Comparison of ENCODE assay signal across 21 mouse cellular contexts in the genomic region with DNA sequence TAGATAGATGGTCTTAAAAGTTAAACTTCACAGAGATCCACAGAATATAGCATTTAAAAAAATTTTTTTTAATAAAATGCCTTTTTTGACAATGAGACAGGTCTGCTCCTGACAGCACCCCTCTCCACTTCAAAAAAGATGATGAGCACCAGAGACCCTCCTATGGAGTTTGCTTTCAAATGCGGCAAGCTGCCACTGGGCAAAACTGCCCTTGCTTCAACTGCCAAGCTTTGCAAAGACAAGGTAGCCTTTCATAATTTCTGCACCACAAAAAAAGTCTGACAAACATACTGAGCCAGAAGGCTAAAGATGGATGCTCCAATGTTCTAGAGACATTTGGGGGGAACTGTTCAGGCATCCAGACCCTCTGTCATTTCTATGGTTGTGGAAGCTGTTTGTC. TPM values are rescaled to one million over a fixed set of nuclear protein-coding genes. Genes with fewer than 3 reads are reported as not detected.
DNase-seq lines count a peak whose midpoint lies in the region; ATAC-seq and TF ChIP-seq lines count a peak whose summit lies in the region.
"Had no signal": no experiment of that assay in that cellular context is flagged by ENCODE, and none has a peak within 500 bp of the region (broad histone marks: within the 10 kb centered on the region; RNA-seq: fewer than 3 reads in every experiment).

No protein-coding gene starts in this region.

- DNase-seq in cerebellum, postnatal 10 days, result peak; percentile 54 to 66
- no peak for DNase-seq in cerebellum, postnatal 25 days
- DNase-seq in left cerebral cortex, postnatal 4 days, result peak; percentile 33
- DNase-seq in left cerebral cortex, postnatal 25 days (ENCODE audit: low spot score in 2 of 2), result no peak
- DNase-seq in midbrain, postnatal 0 days (ENCODE audit: low spot score), result peak; percentile 6
- no peak for DNase-seq in midbrain, embryonic 10.5 days (ENCODE audit: low spot score)
- DNase-seq: adrenal gland, adult 2 months; adrenal gland, adult 8-10 months; adrenal gland, postnatal 10 days; adrenal gland, postnatal 14 days; adrenal gland, postnatal 25 days; adrenal gland, postnatal 36 days; B cell, adult 2 months; cerebellum, adult 11 months; cerebellum, adult 11-12 months; cerebellum, adult 18-20 months had no signal

- WGBS in midbrain, postnatal 0 days, result 79% methylated on average over 1 of the region's 1 CpGs
- 95% methylated on average over 1 of the region's 1 CpGs for WGBS in midbrain, embryonic 10.5 days

- H3K9ac ChIP-seq in midbrain, postnatal 0 days (replicated peaks; ENCODE audit: low read length, poor library complexity, severe bottlenecking), result no peak overlapping the region

- H3K9me3 ChIP-seq in midbrain, postnatal 0 days (ENCODE audit: low read length), result no peaks in the 10 kb centered on the region
- no peaks in the 10 kb centered on the region for H3K9me3 ChIP-seq in midbrain, embryonic 10.5 days (replicated peaks)
- H3K9me3 ChIP-seq: G1E had no signal

- H3K27ac ChIP-seq in midbrain, postnatal 0 days (ENCODE audit: low read depth, low read length), result no peak overlapping the region
- no peak overlapping the region for H3K27ac ChIP-seq in midbrain, embryonic 10.5 days (replicated peaks)

- intact Hi-C loops in left cerebral cortex, postnatal 4 days (cut with DNase I), result no loop called here
- intact Hi-C loops in left cerebral cortex, postnatal 25 days (cut with DNase I), result no loop called here

- H3K4me3 ChIP-seq in midbrain, postnatal 0 days (ENCODE audit: low read depth, low read length), result no peak overlapping the region
- no peak overlapping the region for H3K4me3 ChIP-seq in midbrain, embryonic 10.5 days

- TF ChIP-seq CTCF in midbrain, postnatal 0 days (IDR thresholded peaks at IDR 0.05), result no peak

- H3K4me1 ChIP-seq in midbrain, postnatal 0 days (ENCODE audit: insufficient read depth, low read length), result no peaks in the 10 kb centered on the region
- peaks cover 7% of the 10 kb centered on the region; the same call in 1 of the 2 replicates for H3K4me1 ChIP-seq in midbrain, embryonic 10.5 days

- H3K4me2 ChIP-seq in midbrain, postnatal 0 days (ENCODE audit: low read depth, low read length, poor library complexity, severe bottlenecking), result no peak overlapping the region

- no peaks in the 10 kb centered on the region for H3K27me3 ChIP-seq in midbrain, postnatal 0 days (ENCODE audit: insufficient read depth, low read length)
- no peaks in the 10 kb centered on the region for H3K27me3 ChIP-seq in midbrain, embryonic 10.5 days (ENCODE audit: low read depth, poor library complexity, severe bottlenecking)
- H3K27me3 ChIP-seq: CH12.LX, Patski had no signal

- no peaks in the 10 kb centered on the region for H3K36me3 ChIP-seq in midbrain, postnatal 0 days (ENCODE audit: insufficient read depth, low read length)
- H3K36me3 ChIP-seq in midbrain, embryonic 10.5 days, result no peaks in the 10 kb centered on the region

- no peak for ATAC-seq in midbrain, postnatal 0 days (ENCODE audit: low FRiP score)
- ATAC-seq: activated CD4-positive, CD25-positive, alpha-beta regulatory T cell, adult 4 months; CD4-positive, CD25-positive, alpha-beta regulatory T cell, adult 4 months; Patski had no signal

RNA-seq across cellular contexts. Expression of gene Rps6ka5, which starts 28.8 kb away (rescaled TPM):
- 10 to 100 TPM; 29.9 to 32.4 TPM for total RNA-seq in left cerebral cortex, postnatal 4 days (2021)
- 10 to 100 TPM; 17.1 to 23.2 TPM for total RNA-seq in left cerebral cortex, postnatal 25 days (2021)
- total RNA-seq in midbrain, postnatal 0 days (2014; rRNA removed), result 12.6 TPM in 2 replicates
- 3.8 and 4.9 TPM in 2 replicates for polyA plus RNA-seq in midbrain, postnatal 0 days (2015; fragmentation: Nextera tagmentation; extraction: Ambion mirVana)
- 2.4 and 2.9 TPM in 2 replicates for polyA plus RNA-seq in midbrain, embryonic 10.5 days (2016; fragmentation: Nextera tagmentation; extraction: Ambion mirVana)

Comparison
In these comparisons a context has a peak if more than half of its experiments do, and no peak if none do; other contexts are left out.
1. DNase-seq: peak in cerebellum, postnatal 10 days (2 of 2), left cerebral cortex, postnatal 4 days (single experiment) and midbrain, postnatal 0 days (single experiment); none in cerebellum, postnatal 25 days (0 of 2), left cerebral cortex, postnatal 25 days (0 of 2) and midbrain, embryonic 10.5 days (single experiment).